Mouse (Mus musculus): ENCODE results near the gene Nr1h2.

DNA sequence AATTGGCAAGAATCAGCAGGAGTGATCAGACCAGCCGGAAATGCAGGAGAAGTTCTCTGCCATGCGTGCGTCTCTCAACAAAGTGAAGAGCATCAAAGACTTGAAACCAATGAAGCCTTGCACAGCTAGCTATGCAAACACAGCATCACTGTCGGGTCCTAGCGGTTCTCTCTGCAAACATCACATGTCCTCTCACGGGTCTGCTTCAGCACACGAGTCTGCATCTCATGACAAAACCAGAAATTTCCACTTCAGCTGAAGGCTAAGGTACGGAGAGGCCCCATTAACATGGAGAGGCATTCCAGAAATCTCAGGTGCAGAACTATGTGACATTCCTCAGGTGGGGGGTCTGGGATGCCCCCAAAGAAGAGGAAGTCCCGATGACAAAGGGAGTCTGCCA lies 15.1 kb upstream of the Nr1h2 start:
- TF ChIP-seq TAL1 (IDR thresholded peaks at IDR 0.05; ENCODE audit: low read length), result no peak
- no peak for TF ChIP-seq GATA1 (IDR thresholded peaks at IDR 0.05; ENCODE audit: low read length)

All from erythroblast, embryonic 14.5 days (primary cell).